Mouse (Mus musculus): ENCODE measurements at regions not wholly inside any gene's neighbourhood (a gene's known extent, or its start where the extent isn't known, plus 50 kb on each side); places are given as distances from the start of the nearest gene placed in this dataset.

DNA sequence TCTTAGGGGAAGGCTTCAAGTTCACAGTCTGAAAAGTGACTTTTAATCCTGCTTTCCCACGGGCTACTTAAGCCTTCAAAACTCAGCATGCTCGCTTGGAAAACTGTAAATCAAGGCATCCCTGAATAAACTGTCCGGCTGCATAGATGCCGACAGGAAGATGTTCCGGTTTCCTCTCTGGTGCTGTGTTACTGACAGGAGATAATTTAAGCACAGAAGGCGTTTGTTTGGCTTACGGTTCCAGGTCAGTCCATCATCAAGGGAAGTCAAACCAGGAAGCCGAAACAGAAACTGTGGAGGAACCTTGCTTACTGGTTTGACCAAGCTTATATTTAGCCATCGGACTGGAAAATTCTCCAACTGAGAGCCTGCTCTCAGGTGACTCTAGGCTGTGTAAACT, 52.6 kb upstream of the Prkcq start:
- DNase-seq (ENCODE audit: low read depth, low spot score), result no peak

All from ZHBTc4 (cell line).